Mouse (Mus musculus) liver, postnatal 0 days (tissue): ENCODE data around the gene Nr1i3.

Experiments used
- CTCF ChIP-seq: sonication (generic); IDR thresholded peaks from 2 replicates; pipeline ENCODE4 v1.5.1; 2016; ENCODE audit warnings: antibody characterized with exemption, low read depth
- EP300 ChIP-seq: IDR thresholded peaks from 2 replicates; pipeline ENCODE4 v1.6.1; 2016; ENCODE audit warnings: antibody characterized with exemption, low read depth, mild to moderate bottlenecking

- TF ChIP-seq CTCF (no peak), EP300 (no peak)
These were observed 9.4 kb downstream of the Nr1i3 start for GRCm38 (mm10) chr1:171223168-171223567.
